Mouse (Mus musculus): ENCODE measurements at regions not wholly inside any gene's neighbourhood (a gene's known extent, or its start where the extent isn't known, plus 50 kb on each side); places are given as distances from the start of the nearest gene placed in this dataset.
"Not testable (repeated sequence)": the region's sequence is repeated elsewhere in the genome, so short reads cannot be mapped to it uniquely, and the experiment has no call there.

DNA sequence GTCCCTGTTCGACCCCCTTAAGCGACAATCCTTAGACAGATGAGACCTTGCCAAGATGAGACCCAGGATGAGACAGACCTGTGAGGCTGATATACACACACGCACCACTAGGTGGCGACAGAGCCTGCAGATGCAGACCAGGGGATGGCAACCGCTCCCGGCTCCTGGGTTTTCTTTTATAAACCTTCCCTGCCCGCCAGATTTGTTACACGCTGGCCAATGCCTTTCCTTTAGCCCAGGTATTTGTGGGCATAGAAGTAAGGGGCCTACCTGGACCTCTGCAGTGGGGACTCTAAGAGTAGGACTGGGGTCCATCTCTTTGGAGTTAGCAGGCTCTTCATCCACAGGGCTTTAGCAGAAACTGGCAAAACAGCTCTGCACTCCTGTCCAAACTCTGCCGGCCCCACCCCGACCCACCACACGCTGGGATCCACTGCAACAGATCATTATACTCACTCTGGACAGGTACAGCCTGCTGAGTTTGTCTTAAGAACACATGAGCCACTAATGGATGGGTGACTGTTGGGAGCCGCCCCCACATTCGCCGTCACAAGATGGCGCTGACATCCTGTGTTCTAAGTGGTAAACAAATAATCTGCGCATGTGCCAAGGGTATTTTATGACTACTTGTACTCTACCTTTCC lies 390.6 kb downstream of the Sox9 start:
- no peaks in the 10 kb centered on the region for H3K27me3 ChIP-seq (ENCODE audit: control insufficient read depth, insufficient read depth, low read length)
- no peaks in the 10 kb centered on the region for H3K9me3 ChIP-seq (ENCODE audit: control insufficient read depth, low read length)
- no peaks in the 10 kb centered on the region for H3K36me3 ChIP-seq (ENCODE audit: control insufficient read depth, insufficient read depth, low read length)
- peak overlapping the region; percentile 59 to 61 for H3K4me3 ChIP-seq (ENCODE audit: control insufficient read depth in 1 of 2, insufficient read depth in 1 of 2, low read depth in 1 of 2, low read length in 2 of 2)
- ATAC-seq (ENCODE audit: insufficient number of reproducible peaks, insufficient read depth, low FRiP score, low read depth): peak; percentile 48; the same call in 1 of the 2 replicates
- peak overlapping the region; percentile 72 for H3K4me2 ChIP-seq (ENCODE audit: low read length)
- H3K4me1 ChIP-seq (ENCODE audit: control insufficient read depth in 2 of 2, insufficient read depth in 2 of 2, low read length in 2 of 2): peaks cover 2 to 10% of the 10 kb centered on the region in 2 experiments; a peak in 3 of 4 replicates
- H3K9ac ChIP-seq (ENCODE audit: low read length): peak overlapping the region; percentile 76
- WGBS: 16% methylated on average over 15 of the region's 16 CpGs
- peak overlapping the region; percentile 54 to 89 for H3K27ac ChIP-seq (replicated peaks in 1 of 2; ENCODE audit: control insufficient read depth in 1 of 2, insufficient read depth in 1 of 2, low read depth in 2 of 2, low read length in 2 of 2)

DNA sequence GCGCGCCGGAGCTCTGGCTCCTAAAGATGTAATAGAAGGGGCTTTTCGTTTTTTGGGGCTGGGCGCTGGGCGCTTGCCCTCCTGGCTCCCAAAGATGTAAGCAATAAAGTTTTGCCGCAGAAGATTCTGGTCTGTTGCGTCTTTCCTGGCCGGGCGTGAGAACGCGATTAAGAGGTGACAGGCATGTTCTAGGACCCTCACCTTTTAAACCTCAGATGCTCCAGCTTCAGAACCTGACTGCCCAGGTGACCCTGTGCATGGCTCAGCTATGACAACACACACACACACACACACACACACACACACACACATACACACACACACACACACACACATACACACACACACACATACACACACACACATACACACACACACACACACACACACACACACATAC lies 391.3 kb downstream of the Sox9 start:
- H3K27me3 ChIP-seq (ENCODE audit: control insufficient read depth, insufficient read depth, low read length); ATAC-seq (ENCODE audit: insufficient number of reproducible peaks, insufficient read depth, low FRiP score, low read depth); H3K4me1 ChIP-seq (ENCODE audit: control insufficient read depth in 2 of 2, insufficient read depth in 2 of 2, low read length in 2 of 2); H3K36me3 ChIP-seq (ENCODE audit: control insufficient read depth, insufficient read depth, low read length); H3K27ac ChIP-seq (replicated peaks in 1 of 2; ENCODE audit: control insufficient read depth in 1 of 2, insufficient read depth in 1 of 2, low read depth in 2 of 2, low read length in 2 of 2); H3K9ac ChIP-seq (ENCODE audit: low read length); H3K9me3 ChIP-seq (ENCODE audit: control insufficient read depth, low read length): not testable (repeated sequence)
- WGBS: 28% methylated on average over 8 of the region's 12 CpGs
- H3K4me3 ChIP-seq (ENCODE audit: control insufficient read depth in 1 of 2, insufficient read depth in 1 of 2, low read depth in 1 of 2, low read length in 2 of 2): peak overlapping the region; percentile 19 to 27; a peak in 2 of 4 replicates
- H3K4me2 ChIP-seq (ENCODE audit: low read length): peak overlapping the region; percentile 48

DNA sequence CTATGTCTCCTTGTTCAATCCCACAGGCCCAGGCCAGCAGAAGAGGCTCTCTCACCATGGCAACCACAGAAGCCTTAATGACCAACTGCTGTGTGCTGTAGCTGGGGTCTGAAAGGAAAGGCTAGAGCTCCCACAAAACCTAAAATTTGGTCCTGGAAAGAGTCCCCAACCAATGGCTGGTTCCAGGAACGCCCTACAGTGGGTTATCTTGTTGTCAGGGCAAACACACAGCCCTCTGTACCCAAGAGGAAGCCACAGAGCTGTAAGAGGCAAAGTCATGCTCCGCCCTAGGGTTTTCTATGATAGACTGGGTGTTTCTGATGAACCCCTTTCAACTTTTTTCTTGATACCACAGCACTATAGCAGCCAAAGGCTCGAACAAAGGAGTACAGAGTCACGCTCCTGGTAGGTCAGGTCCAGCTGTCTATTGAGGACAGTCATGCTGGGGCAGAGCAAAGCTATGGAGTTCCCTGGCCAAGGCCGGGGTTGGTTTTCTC lies 392.0 kb downstream of the Sox9 start:
- Histone ChIP-seq H3K4me2 (ENCODE audit: low read length) (no peak overlapping the region), H3K9ac (ENCODE audit: low read length) (no peak overlapping the region), H3K36me3 (ENCODE audit: control insufficient read depth, insufficient read depth, low read length) (no peaks in the 10 kb centered on the region), H3K27ac (replicated peaks in 1 of 2; ENCODE audit: control insufficient read depth in 1 of 2, insufficient read depth in 1 of 2, low read depth in 2 of 2, low read length in 2 of 2) (no peak overlapping the region), H3K27me3 (ENCODE audit: control insufficient read depth, insufficient read depth, low read length) (no peaks in the 10 kb centered on the region), H3K4me3 (ENCODE audit: control insufficient read depth in 1 of 2, insufficient read depth in 1 of 2, low read depth in 1 of 2, low read length in 2 of 2) (no peak overlapping the region), H3K9me3 (ENCODE audit: control insufficient read depth, low read length) (no peaks in the 10 kb centered on the region), H3K4me1 (ENCODE audit: control insufficient read depth in 2 of 2, insufficient read depth in 2 of 2, low read length in 2 of 2) (peaks cover 2 to 10% of the 10 kb centered on the region in 2 experiments; a peak in 3 of 4 replicates)
- 68% methylated on average over 5 of the region's 5 CpGs for WGBS
- ATAC-seq (ENCODE audit: insufficient number of reproducible peaks, insufficient read depth, low FRiP score, low read depth): no peak

DNA sequence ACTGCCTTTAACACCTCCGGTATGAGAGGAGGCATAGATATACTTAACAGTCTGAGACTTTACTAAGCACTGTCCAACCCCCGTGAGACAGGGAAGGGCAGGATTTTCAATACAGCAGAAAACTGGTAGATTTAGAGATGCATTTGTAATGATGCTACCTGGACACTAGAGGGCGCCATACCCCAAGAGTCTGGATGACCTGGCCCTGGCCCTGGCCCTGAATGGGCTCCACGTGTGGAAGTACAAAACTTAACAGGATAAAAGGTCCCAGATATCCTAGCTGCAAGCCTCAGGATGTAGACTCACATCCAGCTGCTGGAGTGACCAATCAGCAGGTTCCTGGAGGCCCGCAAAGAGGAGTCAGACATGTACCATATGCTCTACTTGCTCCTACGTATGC lies 393.3 kb downstream of the Sox9 start:
- Histone ChIP-seq H3K9me3 (ENCODE audit: control insufficient read depth, low read length) (no peaks in the 10 kb centered on the region), H3K27ac (replicated peaks in 1 of 2; ENCODE audit: control insufficient read depth in 1 of 2, insufficient read depth in 1 of 2, low read depth in 2 of 2, low read length in 2 of 2) (no peak overlapping the region), H3K4me1 (ENCODE audit: control insufficient read depth in 2 of 2, insufficient read depth in 2 of 2, low read length in 2 of 2) (peaks cover 4 to 7% of the 10 kb centered on the region in 2 experiments; a peak in 3 of 4 replicates), H3K4me3 (ENCODE audit: control insufficient read depth in 1 of 2, insufficient read depth in 1 of 2, low read depth in 1 of 2, low read length in 2 of 2) (no peak overlapping the region), H3K9ac (ENCODE audit: low read length) (no peak overlapping the region), H3K36me3 (ENCODE audit: control insufficient read depth, insufficient read depth, low read length) (no peaks in the 10 kb centered on the region), H3K27me3 (ENCODE audit: control insufficient read depth, insufficient read depth, low read length) (no peaks in the 10 kb centered on the region), H3K4me2 (ENCODE audit: low read length) (no peak overlapping the region)
- WGBS: 30% methylated on average over 6 of the region's 6 CpGs
- ATAC-seq (ENCODE audit: insufficient number of reproducible peaks, insufficient read depth, low FRiP score, low read depth): no peak

DNA sequence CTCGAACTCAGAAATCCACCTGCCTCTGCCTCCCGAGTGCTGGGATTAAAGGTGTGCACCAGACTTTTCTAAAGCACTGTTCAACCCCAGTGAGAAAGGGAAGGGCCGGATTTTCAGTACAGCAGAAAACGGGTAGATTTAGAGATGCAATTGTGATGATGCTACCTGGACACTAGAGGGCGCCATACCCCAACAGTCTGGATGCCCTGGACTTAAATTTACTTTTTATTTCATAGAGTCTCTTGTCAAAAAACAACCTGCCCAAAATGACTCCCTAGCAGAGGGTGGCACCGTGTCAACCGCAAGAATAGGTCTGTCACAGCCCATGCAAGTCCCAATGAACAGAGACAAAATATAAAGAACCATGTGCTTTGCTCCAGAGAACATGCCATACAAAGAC lies 394.2 kb downstream of the Sox9 start:
- no peaks in the 10 kb centered on the region for H3K9me3 ChIP-seq (ENCODE audit: control insufficient read depth, low read length)
- peaks cover 3 to 4% of the 10 kb centered on the region in 2 experiments; a peak in 3 of 4 replicates for H3K4me1 ChIP-seq (ENCODE audit: control insufficient read depth in 2 of 2, insufficient read depth in 2 of 2, low read length in 2 of 2)
- 24% methylated on average over 7 of the region's 7 CpGs for WGBS

DNA sequence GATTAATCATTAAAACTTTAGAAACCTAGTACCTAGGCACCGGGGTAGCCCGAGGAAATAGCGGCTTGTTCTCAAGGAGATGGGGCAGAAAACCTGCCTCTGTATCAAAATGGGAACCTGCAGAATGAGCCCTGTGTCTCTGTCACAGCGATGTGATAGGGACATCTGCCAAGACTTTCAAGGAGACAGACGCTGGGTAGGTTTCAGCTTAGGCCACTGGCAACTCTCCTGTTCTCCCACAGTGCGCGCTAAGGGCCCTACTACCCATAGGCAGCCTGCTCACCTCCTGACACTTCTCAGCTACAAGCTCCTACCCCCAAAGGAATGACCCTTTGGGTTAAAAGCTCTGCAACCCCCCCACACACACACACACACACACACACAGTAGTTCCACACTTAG lies 396.4 kb downstream of the Sox9 start:
- H3K4me3 ChIP-seq (ENCODE audit: control insufficient read depth in 1 of 2, insufficient read depth in 1 of 2, low read depth in 1 of 2, low read length in 2 of 2): no peak overlapping the region
- H3K27me3 ChIP-seq (ENCODE audit: control insufficient read depth, insufficient read depth, low read length): no peaks in the 10 kb centered on the region
- no peak overlapping the region for H3K4me2 ChIP-seq (ENCODE audit: low read length)
- no peaks in the 10 kb centered on the region for H3K9me3 ChIP-seq (ENCODE audit: control insufficient read depth, low read length)
- no peaks in the 10 kb centered on the region for H3K36me3 ChIP-seq (ENCODE audit: control insufficient read depth, insufficient read depth, low read length)
- ATAC-seq (ENCODE audit: insufficient number of reproducible peaks, insufficient read depth, low FRiP score, low read depth): no peak
- WGBS: 77% methylated on average over 7 of the region's 7 CpGs
- H3K27ac ChIP-seq (replicated peaks in 1 of 2; ENCODE audit: control insufficient read depth in 1 of 2, insufficient read depth in 1 of 2, low read depth in 2 of 2, low read length in 2 of 2): no peak overlapping the region
- H3K4me1 ChIP-seq (ENCODE audit: control insufficient read depth in 2 of 2, insufficient read depth in 2 of 2, low read length in 2 of 2): peaks cover 0 to 4% of the 10 kb centered on the region in 2 experiments; a peak in 1 of 4 replicates
- H3K9ac ChIP-seq (ENCODE audit: low read length): no peak overlapping the region

More for the DNA sequence above, 394.2 kb downstream of the Sox9 start:
- Histone ChIP-seq H3K27me3 (ENCODE audit: control insufficient read depth, insufficient read depth, low read length) (no peaks in the 10 kb centered on the region), H3K4me2 (ENCODE audit: low read length) (no peak overlapping the region), H3K4me3 (ENCODE audit: control insufficient read depth in 1 of 2, insufficient read depth in 1 of 2, low read depth in 1 of 2, low read length in 2 of 2) (no peak overlapping the region), H3K27ac (replicated peaks in 1 of 2; ENCODE audit: control insufficient read depth in 1 of 2, insufficient read depth in 1 of 2, low read depth in 2 of 2, low read length in 2 of 2) (no peak overlapping the region), H3K36me3 (ENCODE audit: control insufficient read depth, insufficient read depth, low read length) (no peaks in the 10 kb centered on the region), H3K9ac (ENCODE audit: low read length) (no peak overlapping the region)
- no peak for ATAC-seq (ENCODE audit: insufficient number of reproducible peaks, insufficient read depth, low FRiP score, low read depth)

DNA sequence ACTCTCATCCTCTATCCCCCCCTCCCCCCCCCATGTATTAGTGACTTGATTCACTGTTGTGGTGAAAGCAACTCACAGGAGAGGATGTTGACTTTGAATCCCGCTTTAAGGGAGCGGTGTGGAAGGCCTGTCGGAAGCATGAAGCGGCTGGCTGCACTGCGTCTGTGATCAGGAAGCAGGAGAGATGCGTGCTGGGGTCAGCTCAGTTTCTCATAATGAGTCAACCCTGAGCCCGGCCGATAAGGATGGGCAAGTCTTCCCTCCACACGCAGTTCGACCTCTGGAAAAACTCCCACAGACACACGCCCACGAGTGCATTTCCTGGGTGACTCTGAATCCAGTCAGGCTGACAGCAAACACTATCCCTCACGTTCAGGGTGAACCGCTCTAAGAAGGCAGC lies 398.0 kb downstream of the Sox9 start:
- Histone ChIP-seq H3K4me2 (ENCODE audit: low read length) (no peak overlapping the region), H3K36me3 (ENCODE audit: control insufficient read depth, insufficient read depth, low read length) (no peaks in the 10 kb centered on the region), H3K27ac (replicated peaks in 1 of 2; ENCODE audit: control insufficient read depth in 1 of 2, insufficient read depth in 1 of 2, low read depth in 2 of 2, low read length in 2 of 2) (no peak overlapping the region), H3K4me1 (ENCODE audit: control insufficient read depth in 2 of 2, insufficient read depth in 2 of 2, low read length in 2 of 2) (peaks cover 0 to 3% of the 10 kb centered on the region in 2 experiments; a peak in 1 of 4 replicates), H3K27me3 (ENCODE audit: control insufficient read depth, insufficient read depth, low read length) (no peaks in the 10 kb centered on the region), H3K9me3 (ENCODE audit: control insufficient read depth, low read length) (no peaks in the 10 kb centered on the region), H3K9ac (ENCODE audit: low read length) (no peak overlapping the region), H3K4me3 (ENCODE audit: control insufficient read depth in 1 of 2, insufficient read depth in 1 of 2, low read depth in 1 of 2, low read length in 2 of 2) (no peak overlapping the region)
- 53% methylated on average over 14 of the region's 14 CpGs for WGBS
- no peak for ATAC-seq (ENCODE audit: insufficient number of reproducible peaks, insufficient read depth, low FRiP score, low read depth)

Data from heart, embryonic 14.5 days (tissue).